ENCODE assay signal across 10 mouse cellular contexts in the genomic region with DNA sequence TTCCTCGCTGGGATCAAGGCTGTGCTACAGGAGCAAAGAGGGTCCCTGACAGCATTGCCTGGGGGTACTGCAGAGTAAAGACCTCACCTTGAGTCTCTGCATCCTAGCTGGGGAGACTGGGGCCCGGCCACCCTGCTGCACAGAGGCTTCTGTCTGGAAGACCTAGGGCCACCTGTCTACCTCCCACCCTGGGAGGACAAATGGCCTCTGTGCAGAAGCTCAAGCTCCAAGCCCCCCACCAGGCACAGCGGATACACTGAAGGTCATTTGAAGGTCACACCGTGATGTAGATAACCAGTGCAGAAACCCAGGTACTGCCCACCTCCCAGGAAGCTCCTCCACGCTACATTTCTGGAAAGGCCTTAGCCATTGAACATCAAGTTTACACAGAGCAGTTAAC. TPM values are rescaled to one million over a fixed set of nuclear protein-coding genes. Genes with fewer than 3 reads are reported as not detected.
A peak's percentile ranks its signal among the peaks of the same experiment; 100 is the strongest.
DNase-seq lines count a peak whose midpoint lies in the region; ATAC-seq lines count a peak whose summit lies in the region.
"Had no signal": no experiment of that assay in that cellular context is flagged by ENCODE, and none has a peak within 500 bp of the region (broad histone marks: within the 10 kb centered on the region; RNA-seq: fewer than 3 reads in every experiment).

No protein-coding gene starts in this region.

- peak overlapping the region; percentile 16 for H3K4me3 ChIP-seq in heart, embryonic 11.5 days (ENCODE audit: low read depth, low read length)
- peak overlapping the region; percentile 53 for H3K4me3 ChIP-seq in embryonic facial prominence, embryonic 10.5 days
- H3K4me3 ChIP-seq in forebrain, embryonic 16.5 days (replicated peaks; ENCODE audit: low read length): peak overlapping the region; percentile 58
- H3K4me3 ChIP-seq in midbrain, embryonic 12.5 days: peak overlapping the region; percentile 44

- H3K9ac ChIP-seq in heart, embryonic 11.5 days (ENCODE audit: low read depth, low read length): peak overlapping the region; percentile 43; the same call in 1 of the 2 replicates
- H3K9ac ChIP-seq in forebrain, embryonic 16.5 days (replicated peaks; ENCODE audit: low read depth, low read length): peak overlapping the region; percentile 69
- peak overlapping the region; percentile 70 for H3K9ac ChIP-seq in midbrain, embryonic 12.5 days (replicated peaks)
- H3K9ac ChIP-seq: liver, embryonic 14.5 days had no signal

- intact Hi-C loops in heart, postnatal 25 days (cut with DNase I): no loop called here

- no peak overlapping the region for H3K27ac ChIP-seq in heart, embryonic 11.5 days (ENCODE audit: low read depth, low read length)
- peak overlapping the region; percentile 55 for H3K27ac ChIP-seq in embryonic facial prominence, embryonic 10.5 days (replicated peaks)
- H3K27ac ChIP-seq in forebrain, embryonic 16.5 days (ENCODE audit: low read length): no peak overlapping the region
- peak overlapping the region; percentile 60 for H3K27ac ChIP-seq in midbrain, embryonic 12.5 days (replicated peaks)
- H3K27ac ChIP-seq: liver, embryonic 14.5 days had no signal

- WGBS in heart, embryonic 11.5 days (ENCODE audit: insufficient replicate concordance): 47% methylated on average over 5 of the region's 5 CpGs
- WGBS in embryonic facial prominence, embryonic 10.5 days: 50% methylated on average over 5 of the region's 5 CpGs
- 55% methylated on average over 5 of the region's 5 CpGs for WGBS in forebrain, embryonic 16.5 days
- 54% methylated on average over 5 of the region's 5 CpGs for WGBS in midbrain, embryonic 12.5 days

- no peaks in the 10 kb centered on the region for H3K27me3 ChIP-seq in heart, embryonic 11.5 days (ENCODE audit: control insufficient read depth, insufficient read depth, low read length)
- H3K27me3 ChIP-seq in embryonic facial prominence, embryonic 10.5 days (replicated peaks; ENCODE audit: low read depth, poor library complexity, severe bottlenecking): peaks cover 19% of the 10 kb centered on the region
- H3K27me3 ChIP-seq in forebrain, embryonic 16.5 days (replicated peaks; ENCODE audit: control insufficient read depth, insufficient read depth, low read length): no peaks in the 10 kb centered on the region
- peaks cover 20% of the 10 kb centered on the region for H3K27me3 ChIP-seq in midbrain, embryonic 12.5 days

- no peak for DNase-seq in heart, postnatal 25 days (ENCODE audit: low spot score)
- no peak for DNase-seq in embryonic facial prominence, embryonic 10.5 days (ENCODE audit: low spot score)
- DNase-seq in right cerebral cortex, postnatal 10 days (ENCODE audit: low spot score in 2 of 2): no peak
- no peak for DNase-seq in thymus, adult 18-20 months
- DNase-seq: gastrocnemius, postnatal 14 days had no signal

- H3K4me1 ChIP-seq in heart, embryonic 11.5 days (ENCODE audit: control insufficient read depth, insufficient read depth, low read length): peaks cover 24% of the 10 kb centered on the region
- H3K4me1 ChIP-seq in embryonic facial prominence, embryonic 10.5 days: peaks cover 37% of the 10 kb centered on the region
- H3K4me1 ChIP-seq in forebrain, embryonic 16.5 days (replicated peaks; ENCODE audit: control insufficient read depth, insufficient read depth, low read length): peaks cover 23% of the 10 kb centered on the region
- peaks cover 33% of the 10 kb centered on the region for H3K4me1 ChIP-seq in midbrain, embryonic 12.5 days

- no peak for ATAC-seq in heart, embryonic 11.5 days (replicated peaks; ENCODE audit: insufficient number of reproducible peaks, low FRiP score, low TSS enrichment)
- no peak for ATAC-seq in forebrain, embryonic 16.5 days
- ATAC-seq in midbrain, embryonic 12.5 days (ENCODE audit: low FRiP score, low read depth): no peak
- ATAC-seq in inflammation-experienced regulatory T-cells, adult 6 months: no peak

- no peaks in the 10 kb centered on the region for H3K9me3 ChIP-seq in heart, embryonic 11.5 days (replicated peaks; ENCODE audit: control insufficient read depth, low read length)
- H3K9me3 ChIP-seq in embryonic facial prominence, embryonic 10.5 days: no peaks in the 10 kb centered on the region
- H3K9me3 ChIP-seq in forebrain, embryonic 16.5 days (ENCODE audit: control insufficient read depth, low read length): no peaks in the 10 kb centered on the region
- no peaks in the 10 kb centered on the region for H3K9me3 ChIP-seq in midbrain, embryonic 12.5 days

- peak overlapping the region; percentile 35 for H3K4me2 ChIP-seq in heart, embryonic 11.5 days
- peak overlapping the region; percentile 84 for H3K4me2 ChIP-seq in forebrain, embryonic 16.5 days (ENCODE audit: low read length)
- peak overlapping the region; percentile 69 for H3K4me2 ChIP-seq in midbrain, embryonic 12.5 days (replicated peaks)

- H3K36me3 ChIP-seq in heart, embryonic 11.5 days (ENCODE audit: control insufficient read depth, insufficient read depth, low read length): 0 out of 2 replicates have a peak, but pooled peaks cover 8% of the 10 kb centered on the region
- H3K36me3 ChIP-seq in embryonic facial prominence, embryonic 10.5 days (replicated peaks): peaks cover 38% of the 10 kb centered on the region
- H3K36me3 ChIP-seq in forebrain, embryonic 16.5 days (ENCODE audit: control insufficient read depth, insufficient read depth): peaks cover 11% of the 10 kb centered on the region
- H3K36me3 ChIP-seq in midbrain, embryonic 12.5 days: peaks cover 34% of the 10 kb centered on the region

RNA-seq across cellular contexts. Expression of a gene that starts 0.6 kb away (rescaled TPM):
- 7.4 and 9.3 TPM in 2 replicates for polyA plus RNA-seq in heart, embryonic 11.5 days (2014; fragmentation: Nextera tagmentation; extraction: Ambion mirVana)
- under 1 TPM; 0.75 to 0.84 TPM for total RNA-seq in heart, postnatal 25 days (2021)
- 7.7 and 8.4 TPM in 2 replicates for polyA plus RNA-seq in embryonic facial prominence, embryonic 10.5 days (2016; fragmentation: Nextera tagmentation; extraction: Ambion mirVana)
- 52.4 and 70.3 TPM in 2 replicates for polyA plus RNA-seq in forebrain, embryonic 16.5 days (2015; fragmentation: Nextera tagmentation; extraction: Ambion mirVana)
- polyA plus RNA-seq in midbrain, embryonic 12.5 days (2016; fragmentation: Nextera tagmentation; extraction: Ambion mirVana): 19.3 and 22.7 TPM in 2 replicates
- polyA plus RNA-seq in inflammation-experienced regulatory T-cells, adult 6 months (2017; shearing (Covaris generic)): 1 to 10 TPM in 1 of 3 experiments, not detected in 2; 1.7 TPM
- polyA plus RNA-seq: liver, embryonic 14.5 days had no signal

RNA-seq across cellular contexts. Expression of a gene that starts 9.0 kb away (rescaled TPM):
- 19.4 and 19.7 TPM in 2 replicates for polyA plus RNA-seq in heart, embryonic 11.5 days (2014; fragmentation: Nextera tagmentation; extraction: Ambion mirVana)
- 10 to 100 TPM; 58.8 to 72.6 TPM for total RNA-seq in heart, postnatal 25 days (2021)
- 49.3 and 52.2 TPM in 2 replicates for polyA plus RNA-seq in embryonic facial prominence, embryonic 10.5 days (2016; fragmentation: Nextera tagmentation; extraction: Ambion mirVana)
- 88.4 and 111 TPM in 2 replicates for polyA plus RNA-seq in forebrain, embryonic 16.5 days (2015; fragmentation: Nextera tagmentation; extraction: Ambion mirVana)
- polyA plus RNA-seq in midbrain, embryonic 12.5 days (2016; fragmentation: Nextera tagmentation; extraction: Ambion mirVana): 52.6 and 52.7 TPM in 2 replicates
- polyA plus RNA-seq in inflammation-experienced regulatory T-cells, adult 6 months (2017; shearing (Covaris generic)): 10 to 100 TPM; 31.4 to 50.6 (median 32.0) TPM

RNA-seq across cellular contexts. Expression of a gene that starts 14.8 kb away (rescaled TPM):
- 29.3 and 32.2 TPM in 2 replicates for polyA plus RNA-seq in heart, embryonic 11.5 days (2014; fragmentation: Nextera tagmentation; extraction: Ambion mirVana)
- 10 to 100 TPM; 13.8 to 14.2 TPM for total RNA-seq in heart, postnatal 25 days (2021)
- 48.5 and 50.8 TPM in 2 replicates for polyA plus RNA-seq in embryonic facial prominence, embryonic 10.5 days (2016; fragmentation: Nextera tagmentation; extraction: Ambion mirVana)
- polyA plus RNA-seq in forebrain, embryonic 16.5 days (2015; fragmentation: Nextera tagmentation; extraction: Ambion mirVana): 56.4 and 65.9 TPM in 2 replicates
- polyA plus RNA-seq in midbrain, embryonic 12.5 days (2016; fragmentation: Nextera tagmentation; extraction: Ambion mirVana): 47.0 and 48.2 TPM in 2 replicates
- 100 to 1,000 TPM in 1 of 3 experiments, 10 to 100 TPM in 2; 70.1 to 108 (median 91.4) TPM for polyA plus RNA-seq in inflammation-experienced regulatory T-cells, adult 6 months (2017; shearing (Covaris generic))

RNA-seq across cellular contexts. Expression of a gene that starts 15.1 kb away (rescaled TPM):
- polyA plus RNA-seq in heart, embryonic 11.5 days (2014; fragmentation: Nextera tagmentation; extraction: Ambion mirVana): 9.5 and 9.6 TPM in 2 replicates
- total RNA-seq in heart, postnatal 25 days (2021): under 1 TPM; 0.39 to 0.86 TPM
- 24.9 and 26.0 TPM in 2 replicates for polyA plus RNA-seq in embryonic facial prominence, embryonic 10.5 days (2016; fragmentation: Nextera tagmentation; extraction: Ambion mirVana)
- polyA plus RNA-seq in forebrain, embryonic 16.5 days (2015; fragmentation: Nextera tagmentation; extraction: Ambion mirVana): 7.9 and 9.9 TPM in 2 replicates
- 9.6 and 12.3 TPM in 2 replicates for polyA plus RNA-seq in midbrain, embryonic 12.5 days (2016; fragmentation: Nextera tagmentation; extraction: Ambion mirVana)
- 10 to 100 TPM in 2 of 3 experiments, 1 to 10 TPM in 1; 5.8 to 11.5 (median 10.3) TPM for polyA plus RNA-seq in inflammation-experienced regulatory T-cells, adult 6 months (2017; shearing (Covaris generic))

RNA-seq across cellular contexts. Expression of a gene that starts 18.5 kb away (rescaled TPM):
- 873 and 1,016 TPM in 2 replicates for polyA plus RNA-seq in heart, embryonic 11.5 days (2014; fragmentation: Nextera tagmentation; extraction: Ambion mirVana)
- total RNA-seq in heart, postnatal 25 days (2021): 100 to 1,000 TPM; 862 to 950 TPM
- polyA plus RNA-seq in embryonic facial prominence, embryonic 10.5 days (2016; fragmentation: Nextera tagmentation; extraction: Ambion mirVana): 1,198 and 1,200 TPM in 2 replicates
- polyA plus RNA-seq in forebrain, embryonic 16.5 days (2015; fragmentation: Nextera tagmentation; extraction: Ambion mirVana): 684 and 749 TPM in 2 replicates
- 884 and 899 TPM in 2 replicates for polyA plus RNA-seq in midbrain, embryonic 12.5 days (2016; fragmentation: Nextera tagmentation; extraction: Ambion mirVana)
- polyA plus RNA-seq in inflammation-experienced regulatory T-cells, adult 6 months (2017; shearing (Covaris generic)): 1,000 to 10,000 TPM; 2,239 to 3,896 (median 3,389) TPM

Comparison
In these comparisons a context has a peak if more than half of its experiments do, and no peak if none do; other contexts are left out.
1. H3K27ac ChIP-seq: peak in embryonic facial prominence, embryonic 10.5 days (single experiment) and midbrain, embryonic 12.5 days (single experiment); none in heart, embryonic 11.5 days (single experiment) and forebrain, embryonic 16.5 days (single experiment).
2. Peak in every context shown above with its lines, with median percentiles within 50 percentile points of each other: H3K4me2 ChIP-seq, H3K4me3 ChIP-seq and H3K9ac ChIP-seq.